1 mouse cellular context compared by ENCODE assay signal in genomic region chr7:127942097-127942496, GRCm38 (mm10). TPM values are rescaled to one million over a fixed set of nuclear protein-coding genes. Genes with fewer than 3 reads are reported as not detected.
"Had no signal": no experiment of that assay in that cellular context is flagged by ENCODE, and none has a peak within 500 bp of the region (broad histone marks: within the 10 kb centered on the region; RNA-seq: fewer than 3 reads in every experiment).

No protein-coding gene starts in this region.

RNA-seq across cellular contexts. Expression of gene Prss8, which starts 12.2 kb away (rescaled TPM):
- polyA plus RNA-seq: macrophage had no signal
